Mouse (Mus musculus) kidney, adult 8-10 months (tissue): ENCODE measurements around the gene Lrrc8c.
"Not testable (repeated sequence)": the region's sequence is repeated elsewhere in the genome, so short reads cannot be mapped to it uniquely, and the experiment has no call there.

Experiments
- DNase-seq, 2 experiments: peaks; one replicate each; pipeline ENCODE4 v3.0.0; 2022

Gene Lrrc8c

GRCm38 (mm10) chr5:105605736-105606135 lies 86.5 kb downstream of the Lrrc8c start:
- DNase-seq = no peak

GRCm38 (mm10) chr5:105609683-105610082 lies 90.5 kb downstream of the Lrrc8c start:
- DNase-seq = no peak

DNA sequence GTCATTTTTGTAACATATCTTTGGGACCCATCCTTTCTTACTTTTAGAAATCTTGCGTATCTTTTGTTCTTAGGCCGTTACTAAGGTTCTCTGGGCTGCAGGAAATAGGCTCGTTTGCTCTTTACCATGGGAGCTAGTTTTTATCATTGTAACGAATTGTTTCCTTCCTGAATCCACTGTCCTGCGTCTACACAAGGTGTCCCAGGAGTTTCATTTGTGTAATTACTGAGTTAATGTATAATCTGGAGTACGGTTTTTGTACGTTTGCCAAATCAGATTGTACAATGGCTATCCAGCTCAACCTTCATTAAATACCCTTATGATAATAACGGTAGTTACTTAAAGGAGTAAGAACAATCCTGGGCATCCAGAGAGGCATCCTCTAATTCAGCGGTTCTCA lies 93.8 kb downstream of the Lrrc8c start:
- DNase-seq = no peak

DNA sequence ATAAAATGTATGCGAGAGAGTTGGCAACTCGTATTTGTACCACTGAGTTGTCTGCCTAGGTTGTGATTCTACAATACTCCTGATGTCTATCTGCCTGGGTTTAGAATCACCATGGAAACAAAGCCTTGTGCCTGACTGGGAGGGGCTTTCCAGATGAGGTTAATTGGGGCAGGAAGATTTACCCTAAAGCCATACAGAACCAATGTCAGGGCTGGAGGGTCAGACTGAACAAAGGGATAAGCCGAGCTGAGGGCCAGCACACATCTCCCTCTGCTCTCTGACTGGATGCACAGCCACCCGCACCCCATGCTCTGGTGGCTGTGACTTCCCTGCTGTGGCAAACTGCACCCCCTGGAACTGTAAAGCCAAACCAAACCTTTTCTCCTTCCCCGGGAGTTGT lies 94.8 kb downstream of the Lrrc8c start:
- no peak for DNase-seq

GRCm38 (mm10) chr5:105614682-105615434 lies 95.7 kb downstream of the Lrrc8c start:
- DNase-seq = no peak

- DNase-seq = no peak
Observed at GRCm38 (mm10) chr5:105615871-105616454, 96.8 kb downstream of the Lrrc8c start.

GRCm38 (mm10) chr5:105616538-105616937 lies 97.3 kb downstream of the Lrrc8c start:
- no peak for DNase-seq

- no peak for DNase-seq
Observed at GRCm38 (mm10) chr5:105618510-105618909, 99.3 kb downstream of the Lrrc8c start.

- no peak for DNase-seq
Observed at GRCm38 (mm10) chr5:105619666-105620065, 100.5 kb downstream of the Lrrc8c start.

- peak; percentile 59 to 72 for DNase-seq
Observed at GRCm38 (mm10) chr5:105620505-105621116, 101.4 kb downstream of the Lrrc8c start.

DNA sequence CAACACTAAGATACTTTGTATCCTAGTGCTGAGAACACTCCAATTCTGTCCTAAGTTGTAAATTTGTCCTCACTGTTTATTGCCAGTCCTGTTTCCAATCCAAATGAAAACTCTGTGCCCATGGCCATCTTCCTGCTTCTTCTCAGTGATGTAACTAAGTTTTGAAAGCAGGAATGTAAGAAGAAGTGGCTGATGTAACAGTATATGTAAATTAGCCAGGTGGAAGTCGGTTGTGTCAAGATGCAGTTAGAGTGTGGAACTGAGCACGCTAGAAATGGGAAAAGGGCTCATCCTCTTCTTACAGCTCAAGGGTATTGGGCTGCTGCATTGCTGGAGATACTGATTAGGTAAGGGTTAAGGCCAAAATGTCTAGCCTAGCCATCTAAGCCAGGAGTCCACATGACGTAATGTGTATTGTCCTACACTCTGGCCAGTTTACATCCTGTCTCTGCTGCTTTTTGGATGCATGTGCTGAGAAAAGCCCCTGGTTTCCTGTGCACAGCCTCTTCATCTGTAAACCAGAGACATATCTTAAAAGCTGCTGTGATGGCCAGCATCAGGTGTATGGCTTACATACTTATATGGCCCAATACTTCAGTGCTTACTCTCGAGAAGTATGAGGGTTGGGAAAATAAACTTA lies 104.0 kb downstream of the Lrrc8c start:
- DNase-seq = no peak

GRCm38 (mm10) chr5:105624257-105624656 lies 105.1 kb downstream of the Lrrc8c start:
- no peak for DNase-seq

- DNase-seq = peak; percentile 26 to 50
Observed at GRCm38 (mm10) chr5:105625504-105626150, 106.4 kb downstream of the Lrrc8c start.

DNA sequence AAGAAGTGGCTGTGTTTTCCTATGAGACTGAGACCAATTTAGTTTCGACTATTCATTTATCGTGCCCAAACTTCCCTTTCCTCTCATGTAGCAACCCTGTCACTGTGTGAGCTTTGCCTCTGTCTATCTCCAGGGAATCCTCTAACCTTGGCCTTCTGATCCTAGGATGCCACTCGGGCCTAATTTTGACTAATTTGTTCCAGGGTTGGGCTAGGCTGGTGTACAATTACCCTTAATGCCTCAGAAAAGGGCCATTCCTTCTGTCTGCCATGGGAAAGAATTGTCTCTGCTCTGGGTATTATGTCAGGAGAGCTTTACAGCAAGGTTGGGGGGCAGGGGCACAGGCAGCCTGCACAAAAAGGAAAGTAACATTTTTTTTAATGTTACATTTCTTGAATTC lies 107.2 kb downstream of the Lrrc8c start:
- DNase-seq = no peak

DNA sequence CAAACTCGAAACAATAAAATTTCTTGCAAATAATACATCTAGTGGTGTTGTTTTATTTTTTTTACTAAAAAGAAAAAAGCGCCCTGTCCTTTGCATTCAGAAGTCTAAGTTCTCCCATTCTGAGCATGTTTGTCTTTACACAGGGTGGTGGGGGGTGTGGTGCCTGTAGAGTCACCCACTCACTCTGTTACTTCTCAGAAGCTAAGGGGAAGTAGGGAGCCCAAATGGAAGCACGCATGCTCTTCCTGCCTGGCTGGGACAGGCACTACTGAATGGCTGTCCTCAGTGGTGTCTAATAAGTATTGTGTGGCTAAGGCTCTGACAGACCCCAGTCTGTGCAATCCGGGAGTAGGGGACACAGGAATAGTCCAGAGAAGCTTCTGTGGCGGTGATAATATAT lies 107.9 kb downstream of the Lrrc8c start:
- no peak for DNase-seq

- no peak for DNase-seq
Observed at GRCm38 (mm10) chr5:105629955-105630354, 110.8 kb downstream of the Lrrc8c start.

- DNase-seq = no peak
Observed at GRCm38 (mm10) chr5:105632066-105632465, 112.9 kb downstream of the Lrrc8c start.

GRCm38 (mm10) chr5:105635576-105635975 lies 116.4 kb downstream of the Lrrc8c start:
- DNase-seq = no peak

GRCm38 (mm10) chr5:105636484-105637191 lies 117.5 kb downstream of the Lrrc8c start:
- DNase-seq = no peak

- not testable (repeated sequence) for DNase-seq
Observed at GRCm38 (mm10) chr5:105638266-105638665, 119.1 kb downstream of the Lrrc8c start.

- no peak for DNase-seq
Observed at GRCm38 (mm10) chr5:105638916-105639315, 119.7 kb downstream of the Lrrc8c start.

DNA sequence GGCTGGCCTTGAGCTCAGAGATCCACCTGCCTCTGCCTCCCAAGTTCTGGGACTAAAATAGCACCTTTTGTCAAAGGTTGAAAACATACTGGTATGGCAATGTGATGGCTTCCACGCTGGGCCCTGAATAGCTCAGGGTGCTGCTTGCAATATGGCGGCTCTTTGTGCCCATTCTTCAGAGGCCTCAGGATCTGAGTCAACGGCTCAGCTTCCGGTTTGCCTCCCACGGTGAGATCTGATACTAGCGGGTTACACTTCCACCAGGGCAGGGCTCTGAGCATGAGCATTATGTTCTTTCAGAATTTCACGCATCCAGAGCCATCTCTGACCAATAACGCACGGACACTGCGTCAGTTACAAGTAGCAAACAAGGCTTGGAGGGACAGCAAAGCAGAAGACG lies 120.2 kb downstream of the Lrrc8c start:
- DNase-seq = no peak

DNA sequence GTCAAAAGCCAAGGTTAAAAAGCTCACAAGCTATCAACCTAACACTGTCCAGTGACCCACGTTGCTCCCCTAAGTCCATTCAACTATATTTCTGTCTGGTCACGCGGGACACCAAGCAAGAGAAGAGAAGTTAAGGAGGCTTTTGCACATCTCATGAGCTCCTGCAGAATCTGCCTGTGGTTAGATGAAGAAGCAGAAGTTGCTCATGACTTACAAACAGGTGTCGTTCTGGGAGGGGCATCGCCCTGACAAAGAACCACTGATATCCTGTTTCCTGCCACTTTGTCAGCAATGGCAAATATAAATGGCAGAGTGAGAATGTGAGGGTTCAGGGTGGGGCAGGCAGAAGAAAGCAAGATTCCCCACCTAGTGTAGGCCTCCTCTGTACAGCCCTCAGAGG lies 123.3 kb downstream of the Lrrc8c start:
- DNase-seq = no peak
